Mouse (Mus musculus): Measurements from ENCODE around the gene Ssh3. TPM values are rescaled to one million over a fixed set of nuclear protein-coding genes. Genes with fewer than 3 reads are reported as not detected.

The Ssh3 gene
- polyA plus RNA-seq, 1 experiment = 139 TPM

DNA sequence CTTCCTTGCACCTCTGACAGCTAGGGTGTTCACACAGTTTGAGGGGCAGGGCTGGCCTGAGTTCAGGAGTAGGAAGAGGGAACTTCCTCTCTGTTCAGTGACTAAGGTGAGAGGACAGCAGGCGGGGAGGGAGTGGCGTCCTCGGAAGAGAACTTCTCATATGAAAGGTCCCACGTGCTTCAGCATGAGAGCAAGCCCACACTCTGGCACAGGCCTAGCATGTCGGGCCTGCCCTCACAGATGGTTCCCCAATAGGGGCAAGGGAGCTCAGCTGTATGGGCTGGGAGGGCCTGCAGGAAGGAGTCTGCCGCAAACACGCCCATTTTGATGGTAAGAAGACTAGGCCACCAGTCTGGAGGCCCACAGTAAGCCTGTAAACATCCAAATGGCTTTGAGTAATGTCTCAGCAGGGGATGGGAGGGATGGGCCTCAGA, 31.3 kb upstream of the Ssh3 start:
- H3K27ac ChIP-seq (ENCODE audit: insufficient read depth, low read length) = peak overlapping the region; percentile 42
- no peak for TF ChIP-seq CTCF (IDR thresholded peaks at IDR 0.05; ENCODE audit: borderline replicate concordance, insufficient read depth, low read depth, low read length)
- no peak for TF ChIP-seq POLR2A (IDR thresholded peaks at IDR 0.05; ENCODE audit: borderline replicate concordance, insufficient read depth, low read length)
- no peak overlapping the region for H3K4me3 ChIP-seq (replicated peaks; ENCODE audit: insufficient read depth, low read depth, low read length)
- 5% methylated on average over 7 of the region's 7 CpGs for WGBS
- peak in 1 of 2 experiments; percentile 63 for DNase-seq
- no peaks in the 10 kb centered on the region for H3K27me3 ChIP-seq (ENCODE audit: control insufficient read depth, insufficient read depth, low read length)
- peaks cover 77% of the 10 kb centered on the region for H3K4me1 ChIP-seq (ENCODE audit: control insufficient read depth, insufficient read depth, low read length)

DNA sequence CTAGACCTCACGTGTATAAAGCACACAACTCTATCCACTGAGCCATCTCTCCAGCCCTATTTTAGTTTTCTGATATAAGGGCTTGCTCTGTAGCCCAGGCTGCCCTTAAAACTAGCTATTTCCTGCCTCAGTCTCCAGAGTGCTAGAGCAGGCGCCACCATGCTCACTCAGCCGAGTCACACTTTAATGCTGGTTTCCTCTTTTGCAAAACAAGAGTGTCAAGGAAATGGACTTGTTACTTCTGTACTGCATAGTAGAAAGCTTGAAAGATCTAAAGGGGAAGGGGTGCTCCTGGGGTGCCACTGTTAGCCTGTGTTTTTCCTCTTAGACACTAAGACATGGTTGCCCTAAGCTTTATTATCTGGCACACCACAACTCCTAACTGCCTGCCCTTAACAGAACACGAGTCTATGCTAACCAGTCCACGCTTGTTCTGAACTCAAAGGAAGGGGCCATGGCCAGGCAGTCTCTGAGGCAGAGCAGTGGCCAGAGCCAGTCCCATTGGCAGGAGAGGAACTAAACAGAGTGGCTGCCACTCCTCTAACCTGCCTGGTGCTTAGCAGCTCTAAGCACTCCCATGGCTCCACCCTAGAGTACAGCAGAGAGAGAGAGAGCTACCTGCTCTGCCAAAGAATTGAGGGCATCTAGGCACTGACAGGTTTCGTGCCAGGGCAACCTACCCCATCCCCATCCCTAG, 30.7 kb upstream of the Ssh3 start:
- Histone ChIP-seq H3K4me3 (replicated peaks; ENCODE audit: insufficient read depth, low read depth, low read length) (no peak overlapping the region), H3K27me3 (ENCODE audit: control insufficient read depth, insufficient read depth, low read length) (no peaks in the 10 kb centered on the region), H3K4me1 (ENCODE audit: control insufficient read depth, insufficient read depth, low read length) (peaks cover 80% of the 10 kb centered on the region), H3K27ac (ENCODE audit: insufficient read depth, low read length) (peak overlapping the region; percentile 42)
- DNase-seq = no peak
- 32% methylated on average over 6 of the region's 6 CpGs for WGBS
- TF ChIP-seq POLR2A (IDR thresholded peaks at IDR 0.05; ENCODE audit: borderline replicate concordance, insufficient read depth, low read length) = no peak
- TF ChIP-seq CTCF (IDR thresholded peaks at IDR 0.05; ENCODE audit: borderline replicate concordance, insufficient read depth, low read depth, low read length) = no peak

DNA sequence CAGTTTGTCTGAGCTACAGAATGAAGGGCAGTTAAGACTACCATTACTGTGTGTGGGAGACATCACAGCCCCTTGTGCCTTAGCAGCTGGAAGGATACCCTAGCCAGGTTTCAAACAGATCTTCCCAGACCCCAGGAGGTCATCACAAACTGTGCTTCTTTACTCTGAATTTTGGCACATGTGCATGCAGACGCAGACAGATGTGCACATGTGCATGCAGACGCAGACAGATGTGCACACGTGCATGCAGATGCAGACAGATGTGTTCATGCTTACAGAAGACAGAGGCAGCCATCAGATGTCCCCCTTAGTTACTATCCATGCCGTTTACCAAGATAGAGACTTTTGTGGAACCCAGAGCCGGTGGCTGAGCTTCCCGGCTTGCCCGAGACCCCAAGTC, 30.1 kb upstream of the Ssh3 start:
- H3K4me1 ChIP-seq (ENCODE audit: control insufficient read depth, insufficient read depth, low read length) = peaks cover 83% of the 10 kb centered on the region

DNA sequence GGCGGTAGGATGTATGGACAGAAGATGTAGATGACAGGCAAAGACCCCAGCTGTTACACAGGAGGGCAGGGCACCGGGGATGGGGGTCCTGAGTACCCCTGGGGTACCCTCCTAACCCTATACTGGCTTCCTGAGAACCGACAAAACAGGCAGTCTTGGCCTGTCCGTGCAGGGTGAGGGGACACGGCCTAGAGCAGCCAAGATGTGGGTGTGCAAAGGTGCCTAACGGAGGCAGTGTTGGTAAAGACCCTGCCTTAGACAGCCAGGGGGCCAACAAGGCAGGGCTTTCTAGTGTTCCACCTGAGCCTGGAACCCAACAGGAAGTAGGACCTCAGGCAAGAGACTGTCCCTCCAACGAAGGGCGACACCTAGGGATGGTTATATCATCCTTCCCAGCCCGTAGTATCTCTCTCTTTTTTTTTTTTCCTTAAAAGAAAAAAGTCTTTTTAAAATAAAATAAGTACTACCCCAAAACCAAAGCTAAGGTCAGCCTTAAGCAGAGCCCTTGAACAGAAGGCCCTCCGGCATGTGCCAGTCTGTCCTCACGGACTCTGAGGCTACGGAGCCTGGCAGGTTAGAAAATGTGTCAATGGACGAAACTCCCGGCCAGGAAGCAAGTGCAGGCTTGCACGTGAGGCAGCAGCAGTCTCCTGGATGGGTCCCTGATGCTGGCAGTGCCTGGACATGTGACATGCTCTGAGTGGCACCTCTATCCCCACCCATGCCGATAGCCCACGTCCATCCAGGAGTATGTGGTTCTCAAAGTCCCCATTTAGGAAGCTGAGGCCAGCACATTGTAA, 29.5 kb upstream of the Ssh3 start:
- no peak overlapping the region for H3K4me3 ChIP-seq (replicated peaks; ENCODE audit: insufficient read depth, low read depth, low read length)
- 30% methylated on average over 17 of the region's 17 CpGs for WGBS
- TF ChIP-seq POLR2A (IDR thresholded peaks at IDR 0.05; ENCODE audit: borderline replicate concordance, insufficient read depth, low read length) = no peak
- TF ChIP-seq CTCF (IDR thresholded peaks at IDR 0.05; ENCODE audit: borderline replicate concordance, insufficient read depth, low read depth, low read length) = peak; percentile 32; the same call in 1 of the 2 replicates
- H3K27me3 ChIP-seq (ENCODE audit: control insufficient read depth, insufficient read depth, low read length) = no peaks in the 10 kb centered on the region
- H3K4me1 ChIP-seq (ENCODE audit: control insufficient read depth, insufficient read depth, low read length) = peaks cover 84% of the 10 kb centered on the region
- H3K27ac ChIP-seq (ENCODE audit: insufficient read depth, low read length) = peak overlapping the region; percentile 42
- DNase-seq = peak in 1 of 2 experiments; percentile 49

More for the DNA sequence above, 30.1 kb upstream of the Ssh3 start:
- WGBS = 81% methylated on average over 7 of the region's 7 CpGs
- Histone ChIP-seq H3K4me3 (replicated peaks; ENCODE audit: insufficient read depth, low read depth, low read length) (no peak overlapping the region), H3K27ac (ENCODE audit: insufficient read depth, low read length) (peak overlapping the region; percentile 42; the same call in 1 of the 2 replicates), H3K27me3 (ENCODE audit: control insufficient read depth, insufficient read depth, low read length) (no peaks in the 10 kb centered on the region)
- TF ChIP-seq CTCF (IDR thresholded peaks at IDR 0.05; ENCODE audit: borderline replicate concordance, insufficient read depth, low read depth, low read length) = no peak
- no peak for TF ChIP-seq POLR2A (IDR thresholded peaks at IDR 0.05; ENCODE audit: borderline replicate concordance, insufficient read depth, low read length)
- DNase-seq = no peak

DNA sequence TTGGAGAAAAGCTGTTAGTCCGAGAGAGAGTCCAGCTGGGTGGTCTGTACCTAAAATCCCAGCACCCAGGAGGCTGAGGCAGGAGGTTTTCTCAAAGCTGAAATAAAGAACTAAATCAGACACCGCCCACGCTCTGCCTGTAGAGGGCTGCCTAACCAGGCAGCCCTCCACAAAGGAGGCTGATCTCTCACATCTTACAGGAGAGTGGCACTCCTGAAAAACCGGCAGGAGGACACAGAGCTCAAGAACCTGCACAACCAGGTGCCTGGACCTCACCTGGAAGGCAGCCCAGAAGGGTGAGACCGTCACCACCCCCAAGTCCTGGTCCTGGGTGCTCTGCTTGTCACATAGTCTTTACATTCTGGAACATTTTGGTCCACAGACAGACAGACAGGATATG, 28.9 kb upstream of the Ssh3 start:
- WGBS = 52% methylated on average over 5 of the region's 5 CpGs
- TF ChIP-seq POLR2A (IDR thresholded peaks at IDR 0.05; ENCODE audit: borderline replicate concordance, insufficient read depth, low read length) (no peak), CTCF (IDR thresholded peaks at IDR 0.05; ENCODE audit: borderline replicate concordance, insufficient read depth, low read depth, low read length) (peak; percentile 6; the same call in 1 of the 2 replicates)
- no peak for DNase-seq
- H3K4me1 ChIP-seq (ENCODE audit: control insufficient read depth, insufficient read depth, low read length) = peaks cover 79% of the 10 kb centered on the region
- no peak overlapping the region for H3K4me3 ChIP-seq (replicated peaks; ENCODE audit: insufficient read depth, low read depth, low read length)
- H3K27me3 ChIP-seq (ENCODE audit: control insufficient read depth, insufficient read depth, low read length) = no peaks in the 10 kb centered on the region
- H3K27ac ChIP-seq (ENCODE audit: insufficient read depth, low read length) = peak overlapping the region; percentile 40

GRCm38 (mm10) chr19:4296611-4297010, 27.6 kb upstream of the Ssh3 start:
- WGBS = 49% methylated on average over 2 of the region's 2 CpGs
- Histone ChIP-seq H3K27me3 (ENCODE audit: control insufficient read depth, insufficient read depth, low read length) (no peaks in the 10 kb centered on the region), H3K27ac (ENCODE audit: insufficient read depth, low read length) (peak overlapping the region; percentile 48; the same call in 1 of the 2 replicates), H3K4me1 (ENCODE audit: control insufficient read depth, insufficient read depth, low read length) (peaks cover 68% of the 10 kb centered on the region), H3K4me3 (replicated peaks; ENCODE audit: insufficient read depth, low read depth, low read length) (no peak overlapping the region)
- no peak for DNase-seq
- no peak for TF ChIP-seq CTCF (IDR thresholded peaks at IDR 0.05; ENCODE audit: borderline replicate concordance, insufficient read depth, low read depth, low read length)

DNA sequence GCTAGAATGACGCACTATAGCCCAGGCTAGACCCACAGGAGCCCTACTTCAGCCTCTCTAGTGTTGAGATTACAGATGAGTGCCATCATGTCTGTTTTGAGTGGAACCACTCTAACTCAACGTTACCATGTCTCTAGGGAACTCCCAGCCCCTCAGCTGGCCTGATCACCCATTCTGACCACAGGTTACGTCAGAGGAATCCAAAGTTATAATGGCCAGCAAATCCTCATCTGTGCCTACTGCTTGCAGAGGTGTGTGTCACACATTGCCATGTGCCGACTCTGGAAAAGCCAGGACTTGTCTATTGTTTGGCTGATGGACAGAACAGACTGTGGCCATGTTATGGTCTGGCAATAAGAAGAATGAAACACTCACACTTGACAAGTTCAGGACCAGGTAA, 26.4 kb upstream of the Ssh3 start:
- DNase-seq = no peak
- H3K4me3 ChIP-seq (replicated peaks; ENCODE audit: insufficient read depth, low read depth, low read length) = no peak overlapping the region
- H3K4me1 ChIP-seq (ENCODE audit: control insufficient read depth, insufficient read depth, low read length) = peaks cover 56% of the 10 kb centered on the region
- 64% methylated on average over 4 of the region's 4 CpGs for WGBS
- TF ChIP-seq CTCF (IDR thresholded peaks at IDR 0.05; ENCODE audit: borderline replicate concordance, insufficient read depth, low read depth, low read length) (no peak), POLR2A (IDR thresholded peaks at IDR 0.05; ENCODE audit: borderline replicate concordance, insufficient read depth, low read length) (no peak)
- no peaks in the 10 kb centered on the region for H3K27me3 ChIP-seq (ENCODE audit: control insufficient read depth, insufficient read depth, low read length)
- no peak overlapping the region for H3K27ac ChIP-seq (ENCODE audit: insufficient read depth, low read length)
